Mouse (Mus musculus): Measurements from ENCODE around the gene Tmc7.

Gene Tmc7

GRCm38 (mm10) chr7:118584926-118585325, 390 bp upstream of the Tmc7 start:
- DNase-seq: no peak

DNA sequence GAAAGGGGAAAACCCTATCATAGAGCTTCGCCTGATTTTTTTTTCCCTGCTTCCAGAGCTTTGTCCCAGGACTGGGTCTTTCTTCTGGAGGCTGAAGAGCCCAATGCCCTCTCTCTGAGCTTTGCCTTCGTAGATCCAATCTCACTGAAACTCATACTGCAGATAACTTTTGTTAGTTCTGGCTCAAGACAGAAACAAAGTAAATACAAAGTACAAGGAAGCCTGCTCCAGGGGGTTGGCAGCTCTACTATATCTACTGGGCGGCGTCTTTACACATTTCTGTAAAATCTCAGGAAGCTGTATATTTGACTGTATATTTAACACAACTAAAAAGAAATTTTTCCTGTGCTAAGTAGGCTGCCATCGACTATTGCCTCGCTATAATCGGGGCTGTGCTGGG, 715 bp downstream of the Tmc7 start:
- DNase-seq: no peak

GRCm38 (mm10) chr7:118579938-118580337, 4.6 kb downstream of the Tmc7 start:
- no peak for DNase-seq

GRCm38 (mm10) chr7:118578269-118578668, 6.3 kb downstream of the Tmc7 start:
- no peak for DNase-seq

GRCm38 (mm10) chr7:118572039-118572438, 12.5 kb downstream of the Tmc7 start:
- no peak for DNase-seq

GRCm38 (mm10) chr7:118571350-118571749, 13.2 kb downstream of the Tmc7 start:
- DNase-seq: no peak

- no peak for DNase-seq
Measured at GRCm38 (mm10) chr7:118569121-118569543, 15.4 kb downstream of the Tmc7 start.

- DNase-seq: no peak
Measured at GRCm38 (mm10) chr7:118554290-118554689, 30.2 kb downstream of the Tmc7 start.

- DNase-seq: no peak
Measured at GRCm38 (mm10) chr7:118553881-118554280, 30.7 kb downstream of the Tmc7 start.

GRCm38 (mm10) chr7:118547451-118547850, 37.1 kb downstream of the Tmc7 start:
- DNase-seq: no peak

- no peak for DNase-seq
Measured at GRCm38 (mm10) chr7:118544128-118544527, 40.4 kb downstream of the Tmc7 start.

GRCm38 (mm10) chr7:118535076-118535475, 49.5 kb downstream of the Tmc7 start:
- DNase-seq: no peak

DNA sequence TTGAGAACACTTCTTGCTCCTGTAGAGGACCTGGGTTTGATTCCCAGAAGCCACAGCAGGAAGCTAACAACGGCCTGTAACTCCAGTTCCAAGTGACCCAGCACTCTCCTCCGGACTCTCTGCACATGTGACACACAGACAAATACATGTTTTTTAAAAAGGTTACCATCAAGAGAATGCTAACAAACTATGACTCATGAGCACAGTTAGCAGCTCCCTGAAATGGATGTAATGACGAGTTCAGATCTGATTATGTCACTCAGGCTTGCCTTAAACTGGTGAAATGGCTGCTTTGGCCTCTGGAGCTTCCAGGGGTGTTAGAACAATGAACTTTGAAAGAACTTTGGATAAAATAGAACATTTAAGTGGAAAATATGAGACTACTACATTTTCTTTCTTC, 50.2 kb downstream of the Tmc7 start:
- no peak for DNase-seq

GRCm38 (mm10) chr7:118533178-118533578, 51.4 kb downstream of the Tmc7 start, which contains the start of gene Coq7:
Gene Coq7 (minus strand): TSS chr7:118533356.
- DNase-seq: peak; percentile 97

- peak; percentile 99 for DNase-seq
Measured at GRCm38 (mm10) chr7:118532519-118533177, 51.9 kb downstream of the Tmc7 start.

DNA sequence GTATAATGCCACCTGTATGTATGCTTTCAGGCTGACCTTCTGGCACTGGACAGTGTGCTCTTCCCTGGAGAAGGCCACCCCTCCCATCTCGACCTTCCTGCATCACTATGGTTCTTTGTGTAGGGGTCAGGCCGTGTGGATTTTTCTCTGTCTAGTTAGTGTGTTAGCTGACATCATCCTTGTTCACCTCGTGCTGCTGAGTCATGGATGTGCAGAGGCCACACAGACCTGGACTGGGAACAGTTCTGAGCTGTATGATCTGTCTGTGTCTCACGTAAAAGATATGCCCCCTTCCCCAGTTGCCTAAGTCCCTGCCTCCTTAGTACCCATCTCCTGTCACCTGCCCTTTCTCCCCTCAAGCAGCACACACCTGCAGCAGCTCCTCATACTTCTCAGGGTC, 57.6 kb downstream of the Tmc7 start:
- DNase-seq: no peak

GRCm38 (mm10) chr7:118522077-118522476, 62.5 kb downstream of the Tmc7 start:
- DNase-seq: no peak

GRCm38 (mm10) chr7:118519661-118520060, 64.9 kb downstream of the Tmc7 start:
- DNase-seq: no peak

- DNase-seq: peak; percentile 87 to 88
Measured at GRCm38 (mm10) chr7:118518687-118519086, 65.8 kb downstream of the Tmc7 start.

- peak in 1 of 2 experiments; percentile 22 for DNase-seq
Measured at GRCm38 (mm10) chr7:118517819-118518218, 66.7 kb downstream of the Tmc7 start.

GRCm38 (mm10) chr7:118508556-118508955, 76.0 kb downstream of the Tmc7 start:
- DNase-seq: no peak

DNA sequence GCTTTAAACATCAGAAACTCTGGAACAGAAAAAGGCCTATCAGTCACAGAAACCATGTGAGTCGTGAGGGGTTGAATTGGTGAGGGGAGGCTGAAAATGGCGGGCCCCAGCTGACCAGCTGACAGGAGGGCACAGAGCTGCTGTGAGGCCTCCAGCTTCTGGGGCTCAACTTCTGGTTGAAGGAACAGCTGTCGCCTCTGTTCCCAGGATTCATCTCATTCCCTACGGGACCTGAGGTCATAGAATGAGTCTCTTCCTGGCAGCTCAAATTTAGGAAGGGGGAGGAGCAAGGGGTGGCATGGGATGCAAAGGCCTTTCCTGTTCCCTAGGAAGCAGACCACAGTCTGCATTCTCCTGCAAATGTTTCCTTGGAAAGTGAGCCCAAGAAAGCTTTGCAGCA, 80.7 kb downstream of the Tmc7 start:
- DNase-seq: no peak

DNA sequence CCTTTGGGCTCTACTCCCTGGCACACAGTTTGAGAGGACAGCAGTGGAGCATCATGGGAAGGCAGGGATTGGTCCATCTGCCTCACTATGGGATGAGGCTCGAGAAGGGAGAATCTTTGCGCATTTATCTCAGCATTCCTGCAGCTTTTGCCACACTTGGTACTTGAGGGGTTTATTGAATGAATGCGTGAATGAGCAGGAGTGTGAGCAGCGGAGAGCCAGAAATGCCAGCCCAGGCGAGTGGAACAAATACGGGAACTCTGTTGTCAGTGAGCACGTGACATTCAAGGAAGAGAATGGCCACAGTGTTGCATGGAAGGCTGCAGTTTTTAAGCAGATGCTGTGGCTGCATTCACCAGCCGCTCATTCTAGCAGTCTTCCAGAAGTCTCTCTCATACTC, 82.2 kb downstream of the Tmc7 start:
- peak in 1 of 2 experiments; percentile 10 for DNase-seq

DNA sequence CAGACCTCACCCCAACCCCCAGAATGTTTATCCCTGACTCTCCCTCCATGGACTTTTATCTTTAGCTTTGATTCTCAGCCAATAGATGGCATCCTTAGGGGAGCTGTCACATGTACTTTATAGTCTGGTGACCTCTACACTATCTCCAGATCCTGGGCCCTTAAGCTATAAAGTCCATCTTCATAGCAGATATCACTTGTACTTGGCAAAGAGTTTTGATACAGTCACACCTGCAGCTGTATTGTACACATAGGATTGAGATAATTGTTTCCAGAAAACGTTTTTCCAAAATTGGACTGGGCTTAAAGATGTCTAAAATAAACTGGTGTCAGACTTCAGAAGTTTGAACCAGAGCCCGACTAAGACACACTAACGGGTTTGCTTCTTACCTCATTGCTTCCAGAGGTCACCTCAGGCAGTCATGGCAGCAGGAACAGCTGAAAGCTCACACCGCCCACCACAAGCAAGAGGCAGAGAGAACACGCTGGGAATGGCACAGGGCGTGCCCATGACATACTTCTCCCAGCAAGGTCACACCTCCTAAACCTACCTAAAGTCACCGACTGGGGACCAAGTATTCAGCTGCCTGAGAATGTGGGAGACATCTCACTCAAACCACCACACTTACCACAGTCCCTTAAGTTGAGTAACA, 84.6 kb downstream of the Tmc7 start:
- DNase-seq: no peak
